Mouse (Mus musculus): ENCODE data around the gene Gm8879. TPM values are rescaled to one million over a fixed set of nuclear protein-coding genes. Genes with fewer than 3 reads are reported as not detected.
"Not testable (repeated sequence)": the region's sequence is repeated elsewhere in the genome, so short reads cannot be mapped to it uniquely, and the experiment has no call there.

Gm8879 gene
- polyA plus RNA-seq (2015; fragmentation: Nextera tagmentation; extraction: Ambion mirVana) = not detected in 2 replicates

DNA sequence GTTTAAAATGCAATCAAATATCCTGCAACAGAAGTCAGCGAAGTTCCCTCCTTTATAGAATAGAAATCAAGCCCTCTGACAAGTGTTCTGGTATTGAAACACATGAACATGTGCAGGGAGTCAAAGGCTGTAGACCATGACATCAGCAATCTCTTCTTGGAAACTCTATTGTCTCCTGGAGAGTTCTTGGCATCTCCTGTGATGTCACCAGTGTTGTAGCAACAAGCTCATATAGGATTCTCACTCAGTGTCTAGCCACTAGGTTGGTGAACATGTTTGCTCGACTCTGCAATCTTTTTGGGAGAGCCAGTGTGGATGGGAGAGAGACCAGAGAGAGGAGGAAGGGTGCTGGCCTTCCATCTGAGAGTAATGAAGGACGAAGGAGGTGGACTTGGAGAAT, at the start of gene Gm8879:
Gene Gm8879 (plus strand): TSS at position 301 of the 400 bp plus-strand sequence.
- ATAC-seq; H3K4me1 ChIP-seq (replicated peaks; ENCODE audit: control insufficient read depth, insufficient read depth, low read length); H3K9ac ChIP-seq (replicated peaks; ENCODE audit: low read depth, low read length); H3K4me2 ChIP-seq (ENCODE audit: low read length); H3K27ac ChIP-seq (ENCODE audit: low read length); H3K4me3 ChIP-seq (replicated peaks; ENCODE audit: low read length); H3K9me3 ChIP-seq (ENCODE audit: control insufficient read depth, low read length); H3K27me3 ChIP-seq (replicated peaks; ENCODE audit: control insufficient read depth, insufficient read depth, low read length); H3K36me3 ChIP-seq (ENCODE audit: control insufficient read depth, insufficient read depth): not testable (repeated sequence)
- WGBS = no CpG with 5 or more reads among the region's 3 CpGs

DNA sequence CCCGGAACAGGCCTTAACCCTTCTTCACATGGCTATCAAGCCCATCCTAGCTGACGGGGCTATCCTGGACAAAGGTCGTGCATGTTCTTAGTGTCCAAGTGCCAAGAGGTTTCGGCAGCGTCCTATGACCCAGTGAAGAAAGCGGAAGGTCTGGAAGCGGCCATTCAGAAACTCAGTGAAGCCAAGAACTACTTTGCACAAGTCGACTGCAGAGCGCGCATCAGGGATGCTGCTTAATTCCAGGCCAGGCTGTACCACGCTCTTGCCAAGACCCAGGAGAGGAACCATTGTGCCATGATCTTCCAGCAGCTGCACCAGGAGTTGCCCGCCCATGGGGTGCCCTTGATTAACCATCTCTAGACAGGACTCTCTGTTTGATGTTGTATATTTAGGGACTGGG, 10.6 kb downstream of the Gm8879 start:
- 95% methylated on average over 12 of the region's 12 CpGs for WGBS
- H3K4me3 ChIP-seq (replicated peaks; ENCODE audit: low read length) = not testable (repeated sequence)

More for the DNA sequence above, 10.6 kb downstream of the Gm8879 start:
- ATAC-seq; H3K4me2 ChIP-seq (ENCODE audit: low read length); H3K27ac ChIP-seq (ENCODE audit: low read length); H3K27me3 ChIP-seq (replicated peaks; ENCODE audit: control insufficient read depth, insufficient read depth, low read length); H3K36me3 ChIP-seq (ENCODE audit: control insufficient read depth, insufficient read depth); H3K9me3 ChIP-seq (ENCODE audit: control insufficient read depth, low read length); H3K9ac ChIP-seq (replicated peaks; ENCODE audit: low read depth, low read length); H3K4me1 ChIP-seq (replicated peaks; ENCODE audit: control insufficient read depth, insufficient read depth, low read length): not testable (repeated sequence)

Other genes with a start within 250 kb of the Gm8879 start
- gene Gm8871, start 179.8 kb upstream of the Gm8879 start, polyA plus RNA-seq (2015; fragmentation: Nextera tagmentation; extraction: Ambion mirVana) = not detected in 2 replicates
- gene Gm8857, start 179.8 kb upstream of the Gm8879 start, polyA plus RNA-seq (2015; fragmentation: Nextera tagmentation; extraction: Ambion mirVana) = not detected in 2 replicates
- gene Gm5861, start 55.4 kb downstream of the Gm8879 start, polyA plus RNA-seq (2015; fragmentation: Nextera tagmentation; extraction: Ambion mirVana) = not detected in 2 replicates
- not detected in 2 replicates for gene Gm8890, start 128.4 kb downstream of the Gm8879 start, polyA plus RNA-seq (2015; fragmentation: Nextera tagmentation; extraction: Ambion mirVana)
- gene Speer1, start 213.9 kb downstream of the Gm8879 start, polyA plus RNA-seq (2015; fragmentation: Nextera tagmentation; extraction: Ambion mirVana) = not detected in 2 replicates